ENCODE assay signal across 8 mouse cellular contexts in the genomic region with DNA sequence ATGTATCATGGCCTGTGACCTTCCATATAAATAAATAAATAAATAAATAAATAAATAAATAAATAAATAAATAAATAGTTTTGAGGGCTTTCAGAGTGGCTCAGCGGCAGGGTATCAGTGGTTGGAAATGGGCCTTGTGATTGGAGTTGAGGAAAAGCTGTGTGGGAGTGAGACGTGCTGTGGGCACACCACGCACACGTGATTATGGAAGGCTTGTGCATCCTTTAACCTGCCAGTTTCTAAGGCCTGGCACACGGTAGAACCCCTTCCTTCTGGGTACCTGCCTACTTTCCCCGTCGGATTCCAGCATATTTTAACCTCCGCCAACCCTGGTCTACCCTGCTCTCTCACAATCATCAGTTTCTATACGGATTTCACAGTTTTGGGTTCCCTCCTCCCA. TPM values are rescaled to one million over a fixed set of nuclear protein-coding genes. Genes with fewer than 3 reads are reported as not detected.
A peak's percentile ranks its signal among the peaks of the same experiment; 100 is the strongest.
DNase-seq lines count a peak whose midpoint lies in the region; ATAC-seq and TF ChIP-seq lines count a peak whose summit lies in the region.

No protein-coding gene starts in this region.

- no peak for TF ChIP-seq RAD21 in CH12.LX (IDR thresholded peaks at IDR 0.05; ENCODE audit: low read depth, low read length)

- TF ChIP-seq POLR2A in CH12.LX (IDR thresholded peaks at IDR 0.05; ENCODE audit: low read depth, low read length) = no peak

- DNase-seq in heart, adult 8-10 months (ENCODE audit: low spot score) = no peak
- no peak for DNase-seq in CH12.LX (ENCODE audit: extremely low read depth)
- DNase-seq in liver, embryonic 13.5 days = no peak
- DNase-seq in embryo, embryonic 9.5 days (ENCODE audit: extremely low spot score) = no peak
- DNase-seq in frontal cortex, adult 2 months (ENCODE audit: extremely low spot score in 1 of 2, low spot score in 1 of 2) = no peak

- WGBS in heart, embryonic 12.5 days = 21% methylated on average over 9 of the region's 9 CpGs
- WGBS in forebrain, embryonic 12.5 days = 25% methylated on average over 9 of the region's 9 CpGs
- 27% methylated on average over 9 of the region's 9 CpGs for WGBS in liver, embryonic 13.5 days (ENCODE audit: insufficient replicate concordance)

- peak overlapping the region; percentile 68 for H3K4me3 ChIP-seq in heart, embryonic 12.5 days
- peak overlapping the region; percentile 36 to 61 (median 53) for H3K4me3 ChIP-seq in CH12.LX (replicated peaks in 1 of 3; ENCODE audit: low read depth in 2 of 3, low read length in 2 of 3, poor library complexity in 1 of 3)
- H3K4me3 ChIP-seq in forebrain, embryonic 12.5 days (replicated peaks) = peak overlapping the region; percentile 56
- peak overlapping the region; percentile 66 for H3K4me3 ChIP-seq in liver, embryonic 13.5 days (replicated peaks)

- ATAC-seq in heart, embryonic 12.5 days (ENCODE audit: insufficient number of reproducible peaks, low FRiP score) = peak; percentile 17; the same call in 1 of the 2 replicates
- peak; percentile 14; the same call in 1 of the 2 replicates for ATAC-seq in forebrain, embryonic 12.5 days (ENCODE audit: low FRiP score)
- ATAC-seq in liver, embryonic 13.5 days (ENCODE audit: low read depth) = peak; percentile 22; the same call in 1 of the 2 replicates
- ATAC-seq in monocyte, adult 5-6 weeks (replicated peaks; ENCODE audit: insufficient number of reproducible peaks, low FRiP score, low TSS enrichment, poor library complexity, severe bottlenecking) = no peak

- no peaks in the 10 kb centered on the region for H3K36me3 ChIP-seq in heart, embryonic 12.5 days
- peaks cover 19 to 41% of the 10 kb centered on the region in 2 experiments for H3K36me3 ChIP-seq in CH12.LX (replicated peaks in 1 of 2; ENCODE audit: control insufficient read depth in 1 of 2, insufficient read depth in 1 of 2, low read length in 1 of 2)
- H3K36me3 ChIP-seq in forebrain, embryonic 12.5 days (replicated peaks) = no peaks in the 10 kb centered on the region
- H3K36me3 ChIP-seq in liver, embryonic 13.5 days = peaks cover 32% of the 10 kb centered on the region

- peaks cover 4% of the 10 kb centered on the region; the same call in 1 of the 2 replicates for H3K4me1 ChIP-seq in heart, embryonic 12.5 days (replicated peaks)
- peaks cover 25 to 51% of the 10 kb centered on the region in 2 experiments for H3K4me1 ChIP-seq in CH12.LX (ENCODE audit: control insufficient read depth in 1 of 2, insufficient read depth in 2 of 2)
- H3K4me1 ChIP-seq in forebrain, embryonic 12.5 days = peaks cover 5% of the 10 kb centered on the region; the same call in 1 of the 2 replicates
- peaks cover 11% of the 10 kb centered on the region for H3K4me1 ChIP-seq in liver, embryonic 13.5 days (replicated peaks)

- dilution Hi-C loops in CH12.LX (cut with MboI; ENCODE audit: extremely low pct_ligation_motif_present, extremely low pct_unique_long_range_greater_than_20kb, low sequenced_read_pairs) = no loop called here

- H3K4me2 ChIP-seq in heart, embryonic 12.5 days = peak overlapping the region; percentile 98
- peak overlapping the region; percentile 73 for H3K4me2 ChIP-seq in CH12.LX (ENCODE audit: insufficient read depth, low read depth, poor library complexity, severe bottlenecking)
- peak overlapping the region; percentile 78 for H3K4me2 ChIP-seq in forebrain, embryonic 12.5 days
- peak overlapping the region; percentile 83 for H3K4me2 ChIP-seq in liver, embryonic 13.5 days

- H3K9ac ChIP-seq in heart, embryonic 12.5 days = peak overlapping the region; percentile 72
- H3K9ac ChIP-seq in CH12.LX (ENCODE audit: insufficient read depth, low read depth) = peak overlapping the region; percentile 51
- peak overlapping the region; percentile 60; the same call in 1 of the 2 replicates for H3K9ac ChIP-seq in forebrain, embryonic 12.5 days
- peak overlapping the region; percentile 65 for H3K9ac ChIP-seq in liver, embryonic 13.5 days

- H3K9me3 ChIP-seq in heart, embryonic 12.5 days (replicated peaks) = no peaks in the 10 kb centered on the region
- H3K9me3 ChIP-seq in CH12.LX (replicated peaks; ENCODE audit: low read length) = peaks cover 5% of the 10 kb centered on the region
- H3K9me3 ChIP-seq in forebrain, embryonic 12.5 days = no peaks in the 10 kb centered on the region
- H3K9me3 ChIP-seq in liver, embryonic 13.5 days (replicated peaks) = no peaks in the 10 kb centered on the region

- TF ChIP-seq EP300 in CH12.LX (IDR thresholded peaks at IDR 0.05; ENCODE audit: low read length) = no peak

- H3K27ac ChIP-seq in heart, embryonic 12.5 days (ENCODE audit: poor library complexity, severe bottlenecking) = no peak overlapping the region
- peak overlapping the region; percentile 54; the same call in 1 of the 2 replicates for H3K27ac ChIP-seq in CH12.LX (ENCODE audit: insufficient read depth, low read depth)
- H3K27ac ChIP-seq in forebrain, embryonic 12.5 days = no peak overlapping the region
- no peak overlapping the region for H3K27ac ChIP-seq in liver, embryonic 13.5 days

- H3K27me3 ChIP-seq in heart, embryonic 12.5 days (replicated peaks) = peaks cover 52% of the 10 kb centered on the region
- no peaks in the 10 kb centered on the region for H3K27me3 ChIP-seq in CH12.LX (replicated peaks)
- H3K27me3 ChIP-seq in forebrain, embryonic 12.5 days = peaks cover 62% of the 10 kb centered on the region
- H3K27me3 ChIP-seq in liver, embryonic 13.5 days = peaks cover 71% of the 10 kb centered on the region

- in situ Hi-C loops in CH12.LX (cut with MboI; ENCODE audit: low pct_ligation_motif_present, low pct_unique_long_range_greater_than_20kb, low sequenced_read_pairs) = no loop called here

- no peak for TF ChIP-seq CTCF in CH12.LX (conservative IDR thresholded peaks at IDR 0.05 in 1 of 2, IDR thresholded peaks at IDR 0.05 in 1 of 2; ENCODE audit: low read depth in 2 of 2, low read length in 2 of 2)

- H3K79me2 ChIP-seq in CH12.LX (replicated peaks; ENCODE audit: control insufficient read depth, extremely low read depth, insufficient read depth, poor library complexity, severe bottlenecking) = no peaks in the 10 kb centered on the region

TF ChIP-seq in CH12.LX, 34 proteins besides CTCF, POLR2A, EP300 and RAD21:
- no peak for TF ChIP-seq ZC3H11A (IDR thresholded peaks at IDR 0.05; ENCODE audit: low read depth, low read length)
- peak; percentile 82 for TF ChIP-seq BHLHE40 (IDR thresholded peaks at IDR 0.05; ENCODE audit: low read depth, low read length)
- no peak for TF ChIP-seq CHD2 (IDR thresholded peaks at IDR 0.05; ENCODE audit: low read length)
- no peak for TF ChIP-seq ETS1 (conservative IDR thresholded peaks at IDR 0.05; ENCODE audit: low read depth, low read length)
- no peak for TF ChIP-seq CHD1 (IDR thresholded peaks at IDR 0.05; ENCODE audit: low read depth, low read length)
TF ChIP-seq in CH12.LX: peak in this region for 1.

RNA-seq across cellular contexts. Expression of gene Grb7, which starts 10.8 kb away (rescaled TPM):
- polyA plus RNA-seq in heart, embryonic 12.5 days (2016; fragmentation: Nextera tagmentation; extraction: Ambion mirVana) = 1.2 and 2.1 TPM in 2 replicates
- total RNA-seq in heart, adult 8-10 months (2022) = under 1 TPM in 1 of 4 experiments, not detected in 3; 0.19 TPM
- total RNA-seq in CH12.LX (2012; rRNA removed) (8.0 and 13.3 TPM in 2 replicates), CH12.LX (2014; rRNA removed) (3.0 and 4.5 TPM in 2 replicates)
- 9.9 and 11.5 TPM in 2 replicates for polyA plus RNA-seq in CH12.LX (2012; ENCODE audit: insufficient read length, low read depth)
- 1.1 and 1.6 TPM in 2 replicates for polyA plus RNA-seq in forebrain, embryonic 12.5 days (2016; fragmentation: Nextera tagmentation; extraction: Ambion mirVana)
- polyA plus RNA-seq in liver, embryonic 13.5 days (2015; fragmentation: Nextera tagmentation; extraction: Ambion mirVana) = 17.4 and 20.5 TPM in 2 replicates
- 0.76 TPM in 1 of 3 replicates, not detected in the others for total RNA-seq in monocyte, adult 5-6 weeks (2017)
- 1.6 and 2.0 TPM in 2 replicates for polyA plus RNA-seq in frontal cortex, adult 2 months (2012; rRNA removed)

RNA-seq across cellular contexts. Expression of gene Mien1, which starts 18.2 kb away (rescaled TPM):
- polyA plus RNA-seq in heart, embryonic 12.5 days (2016; fragmentation: Nextera tagmentation; extraction: Ambion mirVana) = 102 and 104 TPM in 2 replicates
- 10 to 100 TPM; 66.9 to 78.4 (median 71.0) TPM for total RNA-seq in heart, adult 8-10 months (2022)
- 129 and 136 TPM in 2 replicates for total RNA-seq in CH12.LX (2012; rRNA removed)
- 80.3 and 84.7 TPM in 2 replicates for total RNA-seq in CH12.LX (2014; rRNA removed)
- 94.6 and 109 TPM in 2 replicates for polyA plus RNA-seq in CH12.LX (2012; ENCODE audit: insufficient read length, low read depth)
- polyA plus RNA-seq in forebrain, embryonic 12.5 days (2016; fragmentation: Nextera tagmentation; extraction: Ambion mirVana) = 142 and 154 TPM in 2 replicates
- polyA plus RNA-seq in liver, embryonic 13.5 days (2015; fragmentation: Nextera tagmentation; extraction: Ambion mirVana) = 66.8 and 72.0 TPM in 2 replicates
- total RNA-seq in monocyte, adult 5-6 weeks (2017) = 37.7 to 75.9 TPM (median 57.5 TPM) in 3 replicates
- polyA plus RNA-seq in frontal cortex, adult 2 months (2012; rRNA removed) = 177 and 209 TPM in 2 replicates

RNA-seq across cellular contexts. Expression of gene Erbb2, which starts 44.7 kb away (rescaled TPM):
- polyA plus RNA-seq in heart, embryonic 12.5 days (2016; fragmentation: Nextera tagmentation; extraction: Ambion mirVana) = 66.7 and 67.1 TPM in 2 replicates
- total RNA-seq in heart, adult 8-10 months (2022) = 1 to 10 TPM; 5.4 to 9.1 (median 8.0) TPM
- total RNA-seq in CH12.LX (2012; rRNA removed) = 0.08 and 0.17 TPM in 2 replicates
- not detected in 2 replicates for total RNA-seq in CH12.LX (2014; rRNA removed)
- 0.06 TPM in 1 of 2 replicates, not detected in the other for polyA plus RNA-seq in CH12.LX (2012; ENCODE audit: insufficient read length, low read depth)
- 16.4 and 17.8 TPM in 2 replicates for polyA plus RNA-seq in forebrain, embryonic 12.5 days (2016; fragmentation: Nextera tagmentation; extraction: Ambion mirVana)
- polyA plus RNA-seq in liver, embryonic 13.5 days (2015; fragmentation: Nextera tagmentation; extraction: Ambion mirVana) = 2.2 and 2.6 TPM in 2 replicates
- 0.57 TPM in 1 of 3 replicates, not detected in the others for total RNA-seq in monocyte, adult 5-6 weeks (2017)
- 3.0 and 3.2 TPM in 2 replicates for polyA plus RNA-seq in frontal cortex, adult 2 months (2012; rRNA removed)

RNA-seq across cellular contexts. Expression of gene Pgap3, which starts 56.7 kb away (rescaled TPM):
- 20.0 and 20.6 TPM in 2 replicates for polyA plus RNA-seq in heart, embryonic 12.5 days (2016; fragmentation: Nextera tagmentation; extraction: Ambion mirVana)
- total RNA-seq in heart, adult 8-10 months (2022) = 1 to 10 TPM; 8.2 to 9.6 (median 8.9) TPM
- total RNA-seq in CH12.LX (2012; rRNA removed) (6.9 and 7.1 TPM in 2 replicates), CH12.LX (2014; rRNA removed) (2.4 and 3.3 TPM in 2 replicates)
- 6.5 and 7.1 TPM in 2 replicates for polyA plus RNA-seq in CH12.LX (2012; ENCODE audit: insufficient read length, low read depth)
- polyA plus RNA-seq in forebrain, embryonic 12.5 days (2016; fragmentation: Nextera tagmentation; extraction: Ambion mirVana) = 7.7 and 8.3 TPM in 2 replicates
- polyA plus RNA-seq in liver, embryonic 13.5 days (2015; fragmentation: Nextera tagmentation; extraction: Ambion mirVana) = 3.1 and 3.8 TPM in 2 replicates
- 2.3 to 6.1 TPM (median 4.6 TPM) in 3 replicates for total RNA-seq in monocyte, adult 5-6 weeks (2017)
- polyA plus RNA-seq in frontal cortex, adult 2 months (2012; rRNA removed) = 13.7 and 15.2 TPM in 2 replicates
